In genomic region chr17:66671715-66672230, GRCm38 (mm10) we compare ENCODE assay signal across 26 mouse cellular contexts.
DNase-seq lines count a peak whose midpoint lies in the region; ATAC-seq and TF ChIP-seq lines count a peak whose summit lies in the region.
"Had no signal": no experiment of that assay in that cellular context is flagged by ENCODE, and none has a peak within 500 bp of the region (broad histone marks: within the 10 kb centered on the region; RNA-seq: fewer than 3 reads in every experiment).

No protein-coding gene starts in this region.

- H3K36me3 ChIP-seq in heart, embryonic 10.5 days: no peaks in the 10 kb centered on the region
- no peaks in the 10 kb centered on the region for H3K36me3 ChIP-seq in liver, postnatal 0 days (replicated peaks; ENCODE audit: insufficient read depth, low read length)
- H3K36me3 ChIP-seq in liver, embryonic 11.5 days (ENCODE audit: control insufficient read depth, insufficient read depth, low read length): no peaks in the 10 kb centered on the region
- no peaks in the 10 kb centered on the region for H3K36me3 ChIP-seq in midbrain, embryonic 15.5 days (replicated peaks)
- H3K36me3 ChIP-seq in midbrain, embryonic 16.5 days (ENCODE audit: control insufficient read depth, insufficient read depth, low read length): no peaks in the 10 kb centered on the region
- H3K36me3 ChIP-seq: embryonic facial prominence, embryonic 10.5 days; forebrain, embryonic 12.5 days; forebrain, embryonic 15.5 days; hindbrain, embryonic 13.5 days had no signal

- no peak overlapping the region for H3K9ac ChIP-seq in liver, postnatal 0 days (replicated peaks)
- H3K9ac ChIP-seq in liver, embryonic 11.5 days (ENCODE audit: low read depth, low read length): no peak overlapping the region
- H3K9ac ChIP-seq in midbrain, embryonic 15.5 days: no peak overlapping the region
- no peak overlapping the region for H3K9ac ChIP-seq in midbrain, embryonic 16.5 days (ENCODE audit: low read depth, low read length)
- H3K9ac ChIP-seq: embryonic facial prominence, embryonic 13.5 days; forebrain, embryonic 12.5 days; forebrain, embryonic 15.5 days; hindbrain, embryonic 13.5 days had no signal

- no peak for TF ChIP-seq POLR2A in brain, embryonic 14.5 days (IDR thresholded peaks at IDR 0.05; ENCODE audit: borderline replicate concordance, extremely low read depth, insufficient read depth, insufficient read length, poor library complexity, severe bottlenecking)

- H3K4me3 ChIP-seq in heart, embryonic 10.5 days: no peak overlapping the region
- H3K4me3 ChIP-seq in liver, postnatal 0 days (ENCODE audit: low read depth, low read length): no peak overlapping the region
- H3K4me3 ChIP-seq in liver, embryonic 11.5 days (ENCODE audit: low read depth, low read length): no peak overlapping the region
- no peak overlapping the region for H3K4me3 ChIP-seq in midbrain, embryonic 15.5 days
- no peak overlapping the region for H3K4me3 ChIP-seq in midbrain, embryonic 16.5 days (ENCODE audit: low read depth, low read length)
- H3K4me3 ChIP-seq: embryonic facial prominence, embryonic 10.5 days; embryonic facial prominence, embryonic 13.5 days; erythroblast, embryonic 14.5 days; forebrain, embryonic 12.5 days; forebrain, embryonic 15.5 days; hindbrain, embryonic 13.5 days had no signal

- H3K27me3 ChIP-seq in heart, embryonic 10.5 days (ENCODE audit: insufficient read depth, poor library complexity, severe bottlenecking): no peaks in the 10 kb centered on the region
- H3K27me3 ChIP-seq in liver, postnatal 0 days (ENCODE audit: insufficient read depth, low read length): no peaks in the 10 kb centered on the region
- H3K27me3 ChIP-seq in liver, embryonic 11.5 days (replicated peaks; ENCODE audit: control insufficient read depth, insufficient read depth, low read length): no peaks in the 10 kb centered on the region
- H3K27me3 ChIP-seq in midbrain, embryonic 15.5 days (replicated peaks): no peaks in the 10 kb centered on the region
- no peaks in the 10 kb centered on the region for H3K27me3 ChIP-seq in midbrain, embryonic 16.5 days (ENCODE audit: control insufficient read depth, insufficient read depth, low read depth, low read length)
- H3K27me3 ChIP-seq: CH12.LX; embryonic facial prominence, embryonic 13.5 days; forebrain, embryonic 12.5 days; forebrain, embryonic 15.5 days; hindbrain, embryonic 13.5 days had no signal

- 84% methylated on average over 16 of the region's 16 CpGs for WGBS in heart, embryonic 10.5 days
- 79% methylated on average over 16 of the region's 16 CpGs for WGBS in liver, postnatal 0 days (ENCODE audit: insufficient replicate concordance)
- WGBS in liver, embryonic 11.5 days: 85% methylated on average over 16 of the region's 16 CpGs
- WGBS in midbrain, embryonic 15.5 days: 75% methylated on average over 16 of the region's 16 CpGs
- 66% methylated on average over 16 of the region's 16 CpGs for WGBS in midbrain, embryonic 16.5 days

- ATAC-seq in liver, postnatal 0 days: no peak
- ATAC-seq in liver, embryonic 11.5 days (replicated peaks; ENCODE audit: low FRiP score): no peak
- 0 out of 2 replicates have a peak, but pooled peaks have one; percentile 50 for ATAC-seq in midbrain, embryonic 15.5 days (replicated peaks)
- no peak for ATAC-seq in midbrain, embryonic 16.5 days
- ATAC-seq: forebrain, embryonic 15.5 days; hindbrain, postnatal 0 days; inflammation-experienced regulatory T-cells, adult 6 months had no signal

- H3K4me2 ChIP-seq in liver, postnatal 0 days (ENCODE audit: low read depth, low read length): no peak overlapping the region
- H3K4me2 ChIP-seq in liver, embryonic 11.5 days: no peak overlapping the region
- no peak overlapping the region for H3K4me2 ChIP-seq in midbrain, embryonic 15.5 days
- H3K4me2 ChIP-seq in midbrain, embryonic 16.5 days (ENCODE audit: low read length): no peak overlapping the region
- H3K4me2 ChIP-seq: embryonic facial prominence, embryonic 13.5 days; forebrain, embryonic 12.5 days; forebrain, embryonic 15.5 days; heart, embryonic 11.5 days; hindbrain, embryonic 13.5 days had no signal

- no peaks in the 10 kb centered on the region for H3K4me1 ChIP-seq in heart, embryonic 10.5 days
- H3K4me1 ChIP-seq in liver, postnatal 0 days (ENCODE audit: insufficient read depth): no peaks in the 10 kb centered on the region
- no peaks in the 10 kb centered on the region for H3K4me1 ChIP-seq in liver, embryonic 11.5 days (replicated peaks; ENCODE audit: control insufficient read depth, insufficient read depth, low read length)
- peaks cover 13% of the 10 kb centered on the region for H3K4me1 ChIP-seq in midbrain, embryonic 15.5 days
- peaks cover 9% of the 10 kb centered on the region; the same call in 1 of the 2 replicates for H3K4me1 ChIP-seq in midbrain, embryonic 16.5 days (ENCODE audit: control insufficient read depth, insufficient read depth, low read length)

- DNase-seq in heart, embryonic 10.5 days (ENCODE audit: low spot score): peak; percentile 69
- DNase-seq in heart, adult 18-20 months: no peak
- peak; percentile 9 for DNase-seq in liver, postnatal 0 days
- DNase-seq in liver, embryonic 11.5 days (ENCODE audit: low spot score): no peak
- peak; percentile 39 for DNase-seq in brain, embryonic 14.5 days (ENCODE audit: low read depth)
- DNase-seq: adrenal gland, adult 2 months; adrenal gland, postnatal 14 days; B cell, adult 2 months; cerebellum, adult 11-12 months; cerebellum, adult 8-10 months; cerebellum, postnatal 10 days; cerebellum, postnatal 36 days; embryo, embryonic 11 days; gastrocnemius, postnatal 25 days had no signal

- H3K9me3 ChIP-seq in heart, embryonic 10.5 days: no peaks in the 10 kb centered on the region
- no peaks in the 10 kb centered on the region for H3K9me3 ChIP-seq in liver, postnatal 0 days (ENCODE audit: low read length)
- H3K9me3 ChIP-seq in liver, embryonic 11.5 days (ENCODE audit: control insufficient read depth, low read length): no peaks in the 10 kb centered on the region
- H3K9me3 ChIP-seq in midbrain, embryonic 15.5 days: no peaks in the 10 kb centered on the region
- H3K9me3 ChIP-seq in midbrain, embryonic 16.5 days (replicated peaks; ENCODE audit: control insufficient read depth, low read length, poor library complexity, severe bottlenecking): no peaks in the 10 kb centered on the region
- H3K9me3 ChIP-seq: embryonic facial prominence, embryonic 10.5 days; embryonic facial prominence, embryonic 13.5 days; forebrain, embryonic 12.5 days; forebrain, embryonic 15.5 days; hindbrain, embryonic 13.5 days had no signal

- TF ChIP-seq EP300 in liver, postnatal 0 days (IDR thresholded peaks at IDR 0.05; ENCODE audit: low read depth): no peak

- TF ChIP-seq CTCF in liver, postnatal 0 days (IDR thresholded peaks at IDR 0.05; ENCODE audit: low read depth): no peak
- no peak for TF ChIP-seq CTCF in brain, embryonic 14.5 days (IDR thresholded peaks at IDR 0.05; ENCODE audit: borderline replicate concordance, extremely low read depth, insufficient read depth, insufficient read length)

- no peak overlapping the region for H3K27ac ChIP-seq in heart, embryonic 10.5 days
- no peak overlapping the region for H3K27ac ChIP-seq in liver, postnatal 0 days (ENCODE audit: low read depth)
- H3K27ac ChIP-seq in liver, embryonic 11.5 days (ENCODE audit: low read depth, low read length): no peak overlapping the region
- H3K27ac ChIP-seq in midbrain, embryonic 15.5 days: no peak overlapping the region
- H3K27ac ChIP-seq in midbrain, embryonic 16.5 days (ENCODE audit: low read length): no peak overlapping the region
- H3K27ac ChIP-seq: embryonic facial prominence, embryonic 10.5 days; embryonic facial prominence, embryonic 13.5 days; forebrain, embryonic 12.5 days; forebrain, embryonic 15.5 days; hindbrain, embryonic 13.5 days; hindbrain, postnatal 0 days had no signal

Comparison
In these comparisons a context has a peak if more than half of its experiments do, and no peak if none do; other contexts are left out.
1. DNase-seq: peak in heart, embryonic 10.5 days (single experiment), liver, postnatal 0 days (single experiment) and brain, embryonic 14.5 days (single experiment); none in heart, adult 18-20 months (0 of 2) and liver, embryonic 11.5 days (single experiment).